Mouse (Mus musculus): ENCODE data around the gene Rab13. TPM values are rescaled to one million over a fixed set of nuclear protein-coding genes. Genes with fewer than 3 reads are reported as not detected.
A peak's percentile ranks its signal among the peaks of the same experiment; 100 is the strongest.

Rab13 gene
- 1.6 and 2.6 TPM in 2 replicates for polyA plus RNA-seq (2012; rRNA removed)

- Histone ChIP-seq H3K36me3 (ENCODE audit: control insufficient read depth, insufficient read depth, low read length) (peaks cover 22% of the 10 kb centered on the region), H3K4me3 (ENCODE audit: extremely low read depth, insufficient read depth, insufficient read length) (peak within 1 kb of the TSS; percentile 98), H3K27ac (ENCODE audit: insufficient read depth, low read length) (peak within 1 kb of the TSS; percentile 96), H3K4me1 (ENCODE audit: control insufficient read depth, insufficient read depth, insufficient read length) (peaks cover 12% of the 10 kb centered on the region; the same call in 1 of the 2 replicates), H3K27me3 (ENCODE audit: control insufficient read depth, insufficient read depth, low read length) (no peaks in the 10 kb centered on the region)
- TF ChIP-seq POLR2A (IDR thresholded peaks at IDR 0.05; ENCODE audit: low read depth, low read length) (peak; percentile 98), CTCF (IDR thresholded peaks at IDR 0.05; ENCODE audit: extremely low read depth, insufficient read depth, insufficient read length, insufficient replicate concordance) (no peak)
- DNase-seq (ENCODE audit: low read depth in 1 of 2, low spot score in 2 of 2), result peak; percentile 83 to 94
- under 1% methylated on average over 42 of the region's 42 CpGs for WGBS
Observed at GRCm38 (mm10) chr3:90213377-90213866, at the start of gene Rab13, which contains the start of gene Rps27. TSS of gene Rab13 (plus strand) at chr3:90213695. TSS of gene Rps27 (minus strand) at chr3:90213651.

- H3K27ac ChIP-seq (ENCODE audit: insufficient read depth, low read length), result no peak overlapping the region
- DNase-seq (ENCODE audit: low read depth in 1 of 2, low spot score in 2 of 2), result no peak
- no peaks in the 10 kb centered on the region for H3K36me3 ChIP-seq (ENCODE audit: control insufficient read depth, insufficient read depth, low read length)
- no peaks in the 10 kb centered on the region for H3K27me3 ChIP-seq (ENCODE audit: control insufficient read depth, insufficient read depth, low read length)
- no peak for TF ChIP-seq POLR2A (IDR thresholded peaks at IDR 0.05; ENCODE audit: low read depth, low read length)
- TF ChIP-seq CTCF (IDR thresholded peaks at IDR 0.05; ENCODE audit: extremely low read depth, insufficient read depth, insufficient read length, insufficient replicate concordance), result no peak
- H3K4me1 ChIP-seq (ENCODE audit: control insufficient read depth, insufficient read depth, insufficient read length), result no peaks in the 10 kb centered on the region
- 74% methylated on average over 3 of the region's 3 CpGs for WGBS
- no peak overlapping the region for H3K4me3 ChIP-seq (ENCODE audit: extremely low read depth, insufficient read depth, insufficient read length)
Observed at GRCm38 (mm10) chr3:90179566-90179965, 33.9 kb upstream of the Rab13 start.

- no peak for DNase-seq (ENCODE audit: low read depth in 1 of 2, low spot score in 2 of 2)
- no peaks in the 10 kb centered on the region for H3K4me1 ChIP-seq (ENCODE audit: control insufficient read depth, insufficient read depth, insufficient read length)
- no peak overlapping the region for H3K27ac ChIP-seq (ENCODE audit: insufficient read depth, low read length)
- H3K27me3 ChIP-seq (ENCODE audit: control insufficient read depth, insufficient read depth, low read length), result no peaks in the 10 kb centered on the region
- H3K36me3 ChIP-seq (ENCODE audit: control insufficient read depth, insufficient read depth, low read length), result no peaks in the 10 kb centered on the region
- 90% methylated on average over 3 of the region's 3 CpGs for WGBS
- TF ChIP-seq CTCF (IDR thresholded peaks at IDR 0.05; ENCODE audit: extremely low read depth, insufficient read depth, insufficient read length, insufficient replicate concordance) (no peak), POLR2A (IDR thresholded peaks at IDR 0.05; ENCODE audit: low read depth, low read length) (no peak)
- no peak overlapping the region for H3K4me3 ChIP-seq (ENCODE audit: extremely low read depth, insufficient read depth, insufficient read length)
Observed at GRCm38 (mm10) chr3:90183581-90183980, 29.9 kb upstream of the Rab13 start.

DNA sequence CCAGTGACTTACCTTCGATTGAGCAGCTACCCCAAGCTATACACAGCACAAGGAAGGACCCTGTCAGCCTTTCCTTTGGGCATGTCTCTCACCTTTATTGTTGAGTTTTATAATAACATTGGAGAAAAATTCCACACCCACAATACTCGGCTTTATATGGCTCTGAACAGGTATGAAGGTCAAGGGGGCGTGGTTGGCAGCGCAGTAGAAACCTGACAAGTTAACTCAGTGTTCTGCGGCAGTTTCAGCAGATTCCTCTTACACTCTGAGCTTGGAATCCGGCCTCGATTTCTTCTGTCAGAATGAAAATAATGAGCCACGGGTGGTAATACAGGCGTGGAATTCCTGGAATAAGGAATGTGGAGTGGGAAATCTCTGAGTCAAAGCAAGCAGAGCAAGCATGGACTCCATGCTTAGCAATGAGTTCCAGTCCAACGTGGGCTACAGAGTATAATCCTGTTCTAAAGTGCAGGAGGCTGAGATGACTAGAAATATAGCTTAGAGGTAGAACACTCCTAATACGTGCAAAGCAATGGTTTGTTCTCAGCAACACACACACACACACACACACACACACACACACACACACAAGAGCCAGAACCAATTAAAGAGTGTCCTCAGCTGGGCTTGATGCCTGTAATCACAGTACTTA lies 22.5 kb upstream of the Rab13 start:
- no peaks in the 10 kb centered on the region for H3K36me3 ChIP-seq (ENCODE audit: control insufficient read depth, insufficient read depth, low read length)
- H3K4me1 ChIP-seq (ENCODE audit: control insufficient read depth, insufficient read depth, insufficient read length), result no peaks in the 10 kb centered on the region
- no peak for DNase-seq (ENCODE audit: low read depth in 1 of 2, low spot score in 2 of 2)
- 84% methylated on average over 11 of the region's 11 CpGs for WGBS
- H3K27ac ChIP-seq (ENCODE audit: insufficient read depth, low read length), result no peak overlapping the region
- no peaks in the 10 kb centered on the region for H3K27me3 ChIP-seq (ENCODE audit: control insufficient read depth, insufficient read depth, low read length)
- no peak for TF ChIP-seq POLR2A (IDR thresholded peaks at IDR 0.05; ENCODE audit: low read depth, low read length)
- TF ChIP-seq CTCF (IDR thresholded peaks at IDR 0.05; ENCODE audit: extremely low read depth, insufficient read depth, insufficient read length, insufficient replicate concordance), result no peak
- H3K4me3 ChIP-seq (ENCODE audit: extremely low read depth, insufficient read depth, insufficient read length), result no peak overlapping the region

- 88% methylated on average over 4 of the region's 4 CpGs for WGBS
- Histone ChIP-seq H3K27me3 (ENCODE audit: control insufficient read depth, insufficient read depth, low read length) (no peaks in the 10 kb centered on the region), H3K36me3 (ENCODE audit: control insufficient read depth, insufficient read depth, low read length) (no peaks in the 10 kb centered on the region), H3K4me3 (ENCODE audit: extremely low read depth, insufficient read depth, insufficient read length) (no peak overlapping the region), H3K4me1 (ENCODE audit: control insufficient read depth, insufficient read depth, insufficient read length) (no peaks in the 10 kb centered on the region), H3K27ac (ENCODE audit: insufficient read depth, low read length) (no peak overlapping the region)
- TF ChIP-seq POLR2A (IDR thresholded peaks at IDR 0.05; ENCODE audit: low read depth, low read length), result no peak
- no peak for TF ChIP-seq CTCF (IDR thresholded peaks at IDR 0.05; ENCODE audit: extremely low read depth, insufficient read depth, insufficient read length, insufficient replicate concordance)
- DNase-seq (ENCODE audit: low read depth in 1 of 2, low spot score in 2 of 2), result no peak
Observed at GRCm38 (mm10) chr3:90194759-90195158, 18.7 kb upstream of the Rab13 start.

DNA sequence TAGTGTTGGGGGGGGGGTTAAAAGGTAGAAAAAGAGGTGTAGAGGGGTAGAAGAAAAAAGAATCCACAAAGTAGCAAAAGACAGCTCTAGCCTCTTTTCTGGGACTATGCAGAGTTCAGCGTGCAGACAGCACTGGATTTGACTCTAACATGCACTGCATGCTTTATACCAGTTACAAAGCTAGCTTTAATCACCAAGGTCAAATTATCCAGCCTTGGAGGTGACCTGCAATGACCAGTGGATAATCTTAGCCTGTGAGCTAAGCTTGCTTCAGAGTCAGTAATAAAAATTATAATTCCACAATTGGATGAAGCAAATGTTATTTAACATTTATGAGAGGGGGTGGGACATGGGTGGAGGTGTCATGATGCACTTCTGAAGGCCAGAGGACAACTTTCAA lies 17.9 kb upstream of the Rab13 start:
- H3K27me3 ChIP-seq (ENCODE audit: control insufficient read depth, insufficient read depth, low read length), result no peaks in the 10 kb centered on the region
- no peak for DNase-seq (ENCODE audit: low read depth in 1 of 2, low spot score in 2 of 2)
- no peak for TF ChIP-seq POLR2A (IDR thresholded peaks at IDR 0.05; ENCODE audit: low read depth, low read length)
- no peak for TF ChIP-seq CTCF (IDR thresholded peaks at IDR 0.05; ENCODE audit: extremely low read depth, insufficient read depth, insufficient read length, insufficient replicate concordance)
- no peak overlapping the region for H3K27ac ChIP-seq (ENCODE audit: insufficient read depth, low read length)
- WGBS, result 72% methylated on average over 1 of the region's 1 CpGs
- no peaks in the 10 kb centered on the region for H3K36me3 ChIP-seq (ENCODE audit: control insufficient read depth, insufficient read depth, low read length)
- no peak overlapping the region for H3K4me3 ChIP-seq (ENCODE audit: extremely low read depth, insufficient read depth, insufficient read length)
- no peaks in the 10 kb centered on the region for H3K4me1 ChIP-seq (ENCODE audit: control insufficient read depth, insufficient read depth, insufficient read length)

DNA sequence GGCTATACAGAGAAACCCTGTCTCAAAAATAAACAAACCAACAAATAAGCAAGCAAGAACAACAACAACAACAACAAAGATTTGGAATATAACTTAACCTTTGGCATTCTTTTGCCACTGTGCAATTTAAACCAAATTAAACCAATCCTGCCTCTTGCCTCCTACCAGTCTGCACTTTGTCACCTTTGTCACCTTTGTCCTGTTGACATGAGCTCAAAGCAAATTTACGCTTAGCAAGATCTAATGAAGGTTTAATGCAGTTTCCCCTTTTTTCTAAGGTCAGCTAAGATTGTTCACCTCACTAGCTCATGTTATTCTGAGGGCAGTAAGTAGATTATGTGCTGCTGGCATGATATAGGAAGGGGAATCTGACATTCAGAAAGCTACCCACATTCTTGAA lies 15.9 kb upstream of the Rab13 start:
- no peak overlapping the region for H3K4me3 ChIP-seq (ENCODE audit: extremely low read depth, insufficient read depth, insufficient read length)
- H3K36me3 ChIP-seq (ENCODE audit: control insufficient read depth, insufficient read depth, low read length), result no peaks in the 10 kb centered on the region
- WGBS, result 86% methylated on average over 1 of the region's 1 CpGs
- no peaks in the 10 kb centered on the region for H3K4me1 ChIP-seq (ENCODE audit: control insufficient read depth, insufficient read depth, insufficient read length)
- H3K27ac ChIP-seq (ENCODE audit: insufficient read depth, low read length), result no peak overlapping the region
- TF ChIP-seq CTCF (IDR thresholded peaks at IDR 0.05; ENCODE audit: extremely low read depth, insufficient read depth, insufficient read length, insufficient replicate concordance) (no peak), POLR2A (IDR thresholded peaks at IDR 0.05; ENCODE audit: low read depth, low read length) (no peak)
- H3K27me3 ChIP-seq (ENCODE audit: control insufficient read depth, insufficient read depth, low read length), result no peaks in the 10 kb centered on the region
- no peak for DNase-seq (ENCODE audit: low read depth in 1 of 2, low spot score in 2 of 2)

Data from spleen, adult 2 months (tissue).